Mouse (Mus musculus) thymus, adult 2 months (tissue): ENCODE measurements around the gene Vwa3a.

Experiments used
- CTCF ChIP-seq: fragments of 200-500 bp; IDR thresholded peaks from 2 replicates; pipeline ENCODE4 v1.5.1; 2012; ENCODE audit warnings: mild to moderate bottlenecking, control low read depth, low read length, moderate library complexity, borderline replicate concordance; ENCODE audit not compliant: control insufficient read depth, poor library complexity, insufficient read depth; ENCODE audit errors: extremely low read depth
- POLR2A ChIP-seq: fragments of 200-500 bp; IDR thresholded peaks from 2 replicates; pipeline ENCODE4 v1.6.1; 2012; ENCODE audit warnings: mild to moderate bottlenecking, low read length, control low read depth, moderate library complexity; ENCODE audit not compliant: control insufficient read depth, poor library complexity, insufficient read depth; ENCODE audit errors: extremely low read depth

DNA sequence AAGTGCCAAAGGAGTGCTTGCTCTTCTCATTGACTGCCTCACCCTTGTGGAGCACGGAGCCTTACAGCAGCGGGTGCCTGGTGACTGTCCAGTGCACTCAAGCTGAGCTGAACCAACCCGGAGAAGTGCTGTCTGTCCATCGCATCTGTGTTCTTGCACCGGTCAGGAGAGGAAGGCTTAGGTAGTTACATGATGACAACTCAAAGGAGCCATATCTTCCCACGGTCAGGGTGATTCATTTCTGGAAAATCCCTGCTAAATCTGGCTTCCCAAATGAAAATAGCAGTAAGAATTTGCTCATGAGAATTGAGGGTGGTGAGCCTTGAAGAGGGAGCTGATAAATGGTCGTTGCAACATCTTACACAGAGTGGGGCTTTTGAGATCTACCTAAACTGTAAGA lies 12.8 kb downstream of the Vwa3a start:
- TF ChIP-seq CTCF = no peak
- TF ChIP-seq POLR2A = no peak
